Mouse (Mus musculus) cerebellum, adult 2 months (tissue): ENCODE data around the gene Cbx2.

Experiments
- CTCF ChIP-seq: fragments of 200-500 bp; IDR thresholded peaks from 2 replicates; pipeline ENCODE4 v1.5.1; 2011; ENCODE audit warnings: low read depth, mild to moderate bottlenecking, control low read depth, low read length, moderate library complexity, borderline replicate concordance; ENCODE audit not compliant: insufficient read depth
- POLR2A ChIP-seq: fragments of 200-500 bp; IDR thresholded peaks from 2 replicates; pipeline ENCODE4 v1.6.1; 2011; ENCODE audit warnings: low read length, control low read depth, borderline replicate concordance; ENCODE audit not compliant: insufficient read depth

DNA sequence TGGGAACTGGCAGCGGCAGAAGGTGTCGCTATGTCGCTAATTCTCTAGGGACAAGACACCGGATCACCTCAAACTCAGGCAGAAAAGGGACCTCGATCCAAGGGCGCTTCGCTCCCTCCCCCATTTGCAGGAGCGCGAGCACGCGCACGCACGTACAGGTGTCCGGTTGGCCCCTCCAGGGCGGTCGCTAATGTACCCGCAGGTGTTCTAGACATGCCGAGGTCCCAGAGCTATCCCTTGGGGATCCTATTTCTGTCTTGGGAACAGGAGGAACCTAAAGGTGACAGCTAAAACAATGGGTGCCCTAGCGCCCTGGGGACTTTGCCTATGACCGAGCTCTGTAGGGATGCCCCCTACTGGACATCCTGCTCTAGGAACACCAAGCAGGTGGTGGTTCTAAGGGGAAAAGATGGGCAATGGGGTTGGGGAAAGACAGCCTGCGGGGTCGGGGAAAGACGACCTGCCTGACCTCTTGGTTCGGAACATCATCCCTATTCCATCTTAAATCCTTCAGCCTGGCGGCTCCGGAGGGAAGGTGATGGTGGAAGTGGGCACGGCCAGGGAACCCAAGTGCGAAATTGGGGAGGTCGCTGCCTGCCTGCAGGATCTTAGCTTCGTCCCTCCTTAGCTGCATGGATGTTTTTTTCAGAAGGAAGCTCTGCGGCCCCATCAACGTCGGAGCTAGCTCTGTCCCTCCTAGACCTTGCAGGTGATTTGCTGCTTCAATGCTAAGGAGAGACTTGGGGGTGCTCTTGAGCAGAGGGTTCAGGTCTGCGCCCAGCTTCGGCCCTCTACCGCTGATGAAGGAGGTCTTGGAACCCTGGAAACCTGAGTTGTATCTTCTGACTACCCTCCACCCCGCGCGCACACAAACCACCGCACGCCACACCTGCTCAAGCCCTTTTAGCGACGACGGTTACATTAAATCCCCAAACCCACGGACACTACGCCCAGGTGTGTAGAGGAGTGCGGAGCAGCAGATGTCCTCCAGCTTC lies 31.9 kb downstream of the Cbx2 start:
- TF ChIP-seq POLR2A (no peak), CTCF (peak; percentile 61; the same call in 1 of the 2 replicates)
